Mouse (Mus musculus) stomach, postnatal 0 days (tissue): Measurements from ENCODE around the gene Spag6.

ENCODE experiments used
- CTCF ChIP-seq: IDR thresholded peaks from 2 replicates; pipeline ENCODE4 v1.5.1; 2016; ENCODE audit warnings: antibody characterized with exemption, low read depth, mild to moderate bottlenecking, moderate library complexity
- EP300 ChIP-seq: optimal IDR thresholded peaks from 2 replicates; pipeline ENCODE3; 2016; ENCODE audit warnings: antibody characterized with exemption

- TF ChIP-seq CTCF (no peak), EP300 (no peak)
Measured at GRCm38 (mm10) chr2:18664003-18664402, 29.8 kb upstream of the Spag6 start.
